Mouse (Mus musculus) cerebellum, adult 8-10 months (tissue): ENCODE results near the gene Nup98.

Experiments used
- DNase-seq: peaks from one replicate; pipeline ENCODE4 v3.0.0; 2022

Gene Nup98

GRCm38 (mm10) chr7:102209756-102210721 is at the start of gene Nup98, which contains the start of gene Pgap2:
TSS of gene Nup98 (minus strand) at chr7:102210176.
TSS of gene Pgap2 (plus strand) at chr7:102210208.
- peak; percentile 99 for DNase-seq

GRCm38 (mm10) chr7:102258753-102259152 is 48.8 kb upstream of the Nup98 start:
- DNase-seq = no peak

GRCm38 (mm10) chr7:102258189-102258588 is 48.2 kb upstream of the Nup98 start:
- peak; percentile 75 for DNase-seq

DNA sequence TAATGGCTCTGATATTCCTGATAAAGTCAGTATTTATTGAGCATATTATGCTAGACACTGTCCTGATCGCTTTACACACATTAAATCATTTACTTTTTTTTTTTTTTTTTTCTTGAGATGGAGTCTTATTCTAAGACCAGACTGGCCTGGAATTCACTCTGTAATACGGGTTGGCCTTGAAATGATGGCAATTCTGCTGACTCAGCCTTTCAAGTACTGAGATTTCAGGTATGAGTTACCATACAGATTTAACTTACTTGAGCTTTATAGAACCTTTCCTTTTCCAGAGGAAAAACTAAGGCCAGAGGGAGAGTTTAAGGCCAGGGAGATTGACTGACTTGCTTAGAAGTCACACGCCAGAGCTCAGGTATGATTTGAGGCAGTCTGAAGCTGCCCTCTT is 46.7 kb upstream of the Nup98 start:
- no peak for DNase-seq

DNA sequence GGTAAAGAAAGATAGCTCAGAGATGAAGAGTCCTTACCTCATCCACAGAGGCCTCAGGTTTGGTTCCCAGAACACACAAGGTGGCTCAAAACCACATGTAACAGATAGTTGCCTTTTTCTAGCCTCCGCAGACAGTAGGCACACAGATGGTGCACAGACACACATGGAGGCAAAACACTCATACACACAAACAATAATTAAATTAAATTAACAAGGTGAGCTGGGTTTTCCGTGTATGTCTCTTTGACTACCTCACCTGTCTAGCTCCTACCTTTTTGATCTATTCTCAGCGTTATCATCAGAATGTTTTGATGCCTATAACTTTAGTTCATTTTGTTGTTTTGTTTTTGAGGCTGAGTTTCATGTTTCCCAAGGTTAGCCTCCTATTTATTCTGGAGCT is 46.0 kb upstream of the Nup98 start, which contains the start of gene Rhog:
TSS of gene Rhog (minus strand) at position 101 of the 400 bp plus-strand sequence.
- DNase-seq = no peak

GRCm38 (mm10) chr7:102253631-102254030 is 43.7 kb upstream of the Nup98 start:
- no peak for DNase-seq

- DNase-seq = peak; percentile 89
Observed at GRCm38 (mm10) chr7:102250631-102251214, 40.7 kb upstream of the Nup98 start.

GRCm38 (mm10) chr7:102249896-102250630 is 40.1 kb upstream of the Nup98 start:
- peak; percentile 64 for DNase-seq

- DNase-seq = no peak
Observed at GRCm38 (mm10) chr7:102249531-102249895, 39.5 kb upstream of the Nup98 start.

GRCm38 (mm10) chr7:102248691-102249404 is 38.9 kb upstream of the Nup98 start:
- no peak for DNase-seq

- no peak for DNase-seq
Observed at GRCm38 (mm10) chr7:102246956-102247797, 37.2 kb upstream of the Nup98 start.

DNA sequence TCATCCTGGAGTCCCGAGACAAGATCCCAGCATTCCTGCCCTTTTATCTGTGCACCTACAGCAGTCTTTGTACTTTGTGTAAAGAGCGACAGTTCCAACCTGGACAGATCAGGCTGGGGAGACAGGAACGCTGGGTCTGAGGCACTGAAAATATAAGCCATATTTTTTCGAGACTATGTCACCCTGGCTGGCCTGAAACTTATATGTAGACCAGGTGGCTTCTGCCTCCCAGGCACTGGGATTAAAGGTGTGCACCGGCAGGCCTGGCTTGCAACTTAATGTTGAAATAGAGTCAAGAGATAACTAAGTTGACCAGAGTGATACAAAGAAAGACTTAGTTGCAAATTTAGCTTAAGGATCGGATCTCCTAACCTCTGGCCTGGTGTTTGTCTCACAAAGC is 36.3 kb upstream of the Nup98 start:
- no peak for DNase-seq

GRCm38 (mm10) chr7:102245775-102246174 is 35.8 kb upstream of the Nup98 start:
- no peak for DNase-seq

GRCm38 (mm10) chr7:102244782-102245535 is 35.0 kb upstream of the Nup98 start:
- no peak for DNase-seq

DNA sequence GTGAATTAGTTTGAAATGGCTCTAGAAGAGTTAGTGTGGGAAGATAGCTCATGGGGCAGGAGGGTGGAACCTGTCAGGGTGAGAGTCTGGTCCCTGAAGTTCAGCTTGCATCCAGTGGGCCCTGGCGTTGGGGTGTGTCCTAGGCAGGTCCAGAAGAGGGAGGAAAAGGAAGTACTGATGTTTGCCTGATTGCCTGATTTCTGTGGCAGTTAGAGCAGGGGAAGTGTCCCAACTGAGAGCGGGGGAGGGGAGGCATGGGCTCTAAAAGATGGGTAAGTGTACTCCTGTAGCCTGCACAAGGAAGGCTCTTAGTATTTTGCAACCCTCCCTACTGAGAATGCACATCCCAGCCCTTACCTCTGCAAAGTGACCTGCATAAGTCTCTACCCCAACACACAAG is 33.9 kb upstream of the Nup98 start:
- no peak for DNase-seq

DNA sequence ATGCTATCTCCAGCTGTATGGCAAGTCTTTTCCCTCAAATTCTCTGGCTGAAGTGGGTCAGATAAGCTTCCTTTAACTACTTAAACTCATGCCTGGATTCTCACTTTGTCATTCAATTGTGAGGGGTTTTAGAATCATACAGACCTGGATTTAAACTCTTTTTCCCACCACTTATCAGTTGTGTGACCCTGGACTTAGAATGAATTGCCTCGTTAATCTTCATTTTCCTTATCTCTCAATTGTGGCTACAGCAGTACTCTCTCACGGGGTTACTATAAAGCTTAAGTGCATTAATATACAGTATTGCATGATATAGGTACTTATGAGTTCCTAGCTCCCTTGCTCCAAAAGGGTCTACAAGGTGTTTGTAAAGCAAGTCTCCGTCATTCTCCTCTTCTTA is 32.9 kb upstream of the Nup98 start:
- DNase-seq = no peak

GRCm38 (mm10) chr7:102242371-102242770 is 32.4 kb upstream of the Nup98 start:
- no peak for DNase-seq

GRCm38 (mm10) chr7:102239591-102239990 is 29.6 kb upstream of the Nup98 start:
- DNase-seq = no peak

GRCm38 (mm10) chr7:102238686-102239286 is 28.8 kb upstream of the Nup98 start:
- DNase-seq = no peak

GRCm38 (mm10) chr7:102233059-102233458 is 23.1 kb upstream of the Nup98 start:
- DNase-seq = no peak

DNA sequence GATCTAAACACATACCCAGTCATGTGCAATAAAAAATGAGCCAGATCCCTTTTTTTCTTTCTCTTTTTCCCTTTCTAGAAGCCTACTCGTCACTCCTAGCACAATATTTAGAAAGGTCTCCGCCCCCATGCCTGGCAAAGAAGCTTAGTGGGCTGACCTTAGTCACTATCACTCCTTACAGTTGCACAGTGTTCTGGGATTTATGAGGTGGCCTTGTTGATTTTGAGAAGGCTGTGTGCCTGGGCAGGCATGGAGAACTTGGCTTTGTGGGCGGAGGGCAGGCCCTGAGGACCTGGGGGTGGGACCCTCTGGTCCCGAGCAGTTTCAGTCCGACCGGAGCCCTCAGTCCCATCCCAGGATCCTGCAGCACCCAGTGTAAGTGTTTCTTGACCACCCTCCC is 19.8 kb upstream of the Nup98 start:
- DNase-seq = no peak
